Mouse (Mus musculus): ENCODE measurements around the gene Zbtb20.

The Zbtb20 gene

DNA sequence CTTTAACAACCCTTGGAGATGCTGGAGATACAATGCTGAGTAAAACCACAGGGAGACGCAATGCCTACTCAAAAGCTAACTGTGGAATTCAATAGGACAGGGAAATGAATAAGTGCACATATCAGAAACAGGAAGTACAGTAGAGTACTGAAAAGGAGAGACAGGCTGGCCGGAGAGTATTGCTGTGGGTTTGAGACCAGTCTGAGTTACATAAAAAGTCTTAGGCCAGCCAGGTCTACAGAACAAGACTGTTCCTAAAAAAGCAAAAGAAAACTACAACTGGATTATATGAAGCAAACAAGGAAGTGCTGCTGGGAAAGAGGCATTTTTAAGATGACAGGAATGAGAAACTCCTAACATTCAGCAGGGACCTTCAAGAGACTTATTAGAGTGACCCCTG lies 505.5 kb downstream of the Zbtb20 start:
- no peaks in the 10 kb centered on the region for H3K36me3 ChIP-seq (ENCODE audit: control insufficient read depth, insufficient read depth, low read length, poor library complexity, severe bottlenecking)
- DNase-seq (ENCODE audit: low read depth, low spot score) = no peak
- H3K27me3 ChIP-seq (ENCODE audit: control insufficient read depth, insufficient read depth, low read length, poor library complexity, severe bottlenecking) = no peaks in the 10 kb centered on the region

DNA sequence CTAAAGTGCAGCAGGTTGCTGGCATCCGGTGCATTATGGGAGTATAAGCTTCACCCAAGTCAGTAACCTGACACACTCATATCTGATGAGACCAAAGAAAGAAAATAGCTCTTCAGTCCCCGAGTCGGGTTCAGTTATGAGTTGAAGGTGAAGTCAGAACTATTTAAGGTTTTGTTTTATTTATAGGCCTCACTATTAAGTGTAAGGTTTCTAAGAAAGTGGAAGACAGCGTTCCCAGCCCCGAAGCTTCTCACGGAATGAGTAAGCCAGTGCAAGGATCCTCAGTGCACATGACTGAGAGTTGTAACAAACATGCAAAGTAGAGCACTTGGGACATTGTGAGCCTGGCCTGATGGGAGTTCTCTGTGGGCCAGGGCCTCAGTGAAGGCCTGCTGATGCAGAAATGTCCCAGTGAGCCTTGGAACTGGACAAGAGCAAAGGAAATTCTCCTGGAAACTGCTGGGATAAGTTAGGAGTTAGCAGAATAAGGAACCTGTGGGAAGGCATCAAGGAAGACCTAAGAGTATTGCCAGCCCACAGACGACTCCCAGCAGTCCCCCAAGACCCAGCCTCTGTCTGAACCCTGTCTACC lies 507.6 kb downstream of the Zbtb20 start:
- no peak for DNase-seq (ENCODE audit: low read depth, low spot score)
- no peaks in the 10 kb centered on the region for H3K36me3 ChIP-seq (ENCODE audit: control insufficient read depth, insufficient read depth, low read length, poor library complexity, severe bottlenecking)
- no peaks in the 10 kb centered on the region for H3K27me3 ChIP-seq (ENCODE audit: control insufficient read depth, insufficient read depth, low read length, poor library complexity, severe bottlenecking)

DNA sequence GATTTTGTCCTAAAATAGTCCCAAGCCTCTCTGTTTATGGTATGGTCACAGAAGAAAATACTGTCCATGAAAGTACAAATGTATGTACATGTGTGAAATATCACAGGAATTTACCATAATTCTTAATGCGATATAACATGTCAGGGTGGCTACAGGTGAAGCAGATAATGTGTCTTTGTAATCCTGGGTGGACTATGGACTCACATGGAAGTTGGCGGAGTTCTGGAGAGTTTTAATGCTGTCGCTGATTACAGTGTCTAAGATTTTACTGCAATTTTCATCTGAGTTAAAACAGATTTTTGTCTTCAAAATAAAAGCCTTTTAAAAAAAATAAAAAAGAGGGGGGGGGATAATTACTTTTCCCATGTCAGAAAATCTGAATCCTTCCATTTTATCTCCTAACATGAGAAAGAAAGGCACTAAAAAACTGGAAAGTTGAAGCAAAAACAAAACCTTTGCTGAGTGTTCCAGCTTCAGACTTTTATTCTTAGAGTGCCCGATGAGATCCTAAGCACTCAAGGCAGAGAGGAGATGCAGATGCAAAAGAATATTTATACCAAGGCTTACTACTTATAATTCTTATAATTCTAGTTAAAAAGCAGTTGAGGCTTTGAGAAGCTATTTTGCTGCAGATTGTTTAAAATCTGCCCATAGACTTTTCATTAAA lies 509.4 kb downstream of the Zbtb20 start:
- no peaks in the 10 kb centered on the region for H3K36me3 ChIP-seq (ENCODE audit: control insufficient read depth, insufficient read depth, low read length, poor library complexity, severe bottlenecking)
- no peak for DNase-seq (ENCODE audit: low read depth, low spot score)
- no peaks in the 10 kb centered on the region for H3K27me3 ChIP-seq (ENCODE audit: control insufficient read depth, insufficient read depth, low read length, poor library complexity, severe bottlenecking)

DNA sequence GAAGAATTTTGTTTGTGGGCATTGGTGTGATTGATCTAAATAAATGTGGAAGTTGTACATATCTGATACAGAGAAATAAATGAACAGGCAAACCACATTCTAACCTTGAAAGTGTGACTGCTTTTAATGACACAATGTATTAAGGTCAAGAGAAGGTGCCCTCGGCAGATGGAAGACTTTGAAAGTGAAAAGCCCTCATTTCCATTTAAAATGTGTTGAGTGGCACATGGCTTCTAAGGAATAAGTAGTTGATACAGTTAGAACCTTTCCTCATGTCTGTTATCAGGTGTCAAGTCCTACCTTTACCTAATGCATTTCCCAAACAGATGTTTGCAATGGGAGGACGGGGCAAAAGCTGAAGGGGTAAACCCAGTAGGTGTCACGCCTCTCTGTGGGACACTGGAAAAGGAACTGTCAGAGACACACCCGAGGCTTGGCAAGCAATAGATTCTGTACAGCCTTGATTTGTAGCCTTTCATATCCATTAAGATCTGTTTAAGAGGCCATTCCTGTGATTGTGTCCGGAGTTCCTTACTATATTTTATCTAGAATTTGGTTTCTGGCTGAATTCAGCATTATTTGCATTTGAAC lies 510.0 kb downstream of the Zbtb20 start:
- H3K36me3 ChIP-seq (ENCODE audit: control insufficient read depth, insufficient read depth, low read length, poor library complexity, severe bottlenecking) = no peaks in the 10 kb centered on the region
- no peaks in the 10 kb centered on the region for H3K27me3 ChIP-seq (ENCODE audit: control insufficient read depth, insufficient read depth, low read length, poor library complexity, severe bottlenecking)
- no peak for DNase-seq (ENCODE audit: low read depth, low spot score)

DNA sequence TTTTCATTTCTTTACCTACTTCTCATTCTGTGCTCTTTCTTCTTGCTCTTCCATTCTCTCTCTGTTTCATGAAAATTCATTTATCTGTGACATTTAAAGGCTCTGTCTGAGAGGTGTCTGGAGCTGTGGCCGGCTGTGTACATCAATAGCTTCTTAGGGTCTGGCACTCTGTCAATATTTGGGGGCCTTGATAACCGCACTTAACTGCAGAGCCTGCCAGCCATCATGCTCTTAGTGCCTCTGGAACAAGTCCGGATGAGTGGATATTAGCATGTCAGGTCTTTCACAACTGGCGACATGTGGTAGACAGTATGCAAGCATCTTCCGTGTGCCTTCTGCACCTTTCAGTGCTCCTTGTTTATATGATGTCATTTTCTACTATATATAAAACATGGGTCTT lies 510.7 kb downstream of the Zbtb20 start:
- H3K36me3 ChIP-seq (ENCODE audit: control insufficient read depth, insufficient read depth, low read length, poor library complexity, severe bottlenecking) = no peaks in the 10 kb centered on the region
- H3K27me3 ChIP-seq (ENCODE audit: control insufficient read depth, insufficient read depth, low read length, poor library complexity, severe bottlenecking) = no peaks in the 10 kb centered on the region
- DNase-seq (ENCODE audit: low read depth, low spot score) = no peak

DNA sequence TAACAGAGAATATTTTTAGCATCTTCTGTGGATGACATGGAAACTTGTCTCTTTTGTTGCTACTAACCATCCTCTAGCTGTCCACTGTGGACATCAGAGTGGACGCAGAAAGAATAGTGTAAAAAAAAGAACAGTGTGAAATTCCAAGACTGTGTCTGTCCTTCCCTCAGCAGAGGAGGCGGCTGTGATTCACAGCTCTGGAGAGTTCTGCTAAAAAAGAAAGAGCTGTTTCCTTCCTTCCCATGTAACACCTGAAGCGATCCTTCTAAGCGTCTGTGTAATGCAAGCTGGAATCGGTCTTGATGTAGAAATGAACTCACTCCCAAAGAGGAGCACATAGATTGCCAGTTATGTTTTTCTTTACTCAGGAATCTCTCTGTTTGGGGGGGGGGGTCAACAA lies 512.7 kb downstream of the Zbtb20 start:
- no peak for DNase-seq (ENCODE audit: low read depth, low spot score)
- Histone ChIP-seq H3K27me3 (ENCODE audit: control insufficient read depth, insufficient read depth, low read length, poor library complexity, severe bottlenecking) (no peaks in the 10 kb centered on the region), H3K36me3 (ENCODE audit: control insufficient read depth, insufficient read depth, low read length, poor library complexity, severe bottlenecking) (no peaks in the 10 kb centered on the region)

DNA sequence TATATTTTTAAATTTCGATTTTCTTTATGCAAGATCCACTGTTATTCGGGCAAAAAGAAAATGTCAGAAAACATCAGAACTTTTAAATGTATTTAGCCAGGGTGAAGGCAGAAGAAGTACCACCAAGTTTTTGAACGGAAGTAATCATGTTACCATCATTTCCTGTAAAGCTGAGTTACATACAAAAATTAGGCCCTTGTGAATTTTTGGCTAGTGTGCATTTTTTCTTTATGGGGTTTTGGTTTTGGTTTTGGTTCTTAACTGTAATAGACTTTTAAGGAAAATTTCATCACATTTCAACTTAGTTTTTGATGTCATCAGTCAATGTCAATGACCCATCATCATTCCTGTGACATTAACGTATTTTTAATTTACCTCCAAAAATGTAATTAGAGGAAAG lies 514.7 kb downstream of the Zbtb20 start:
- no peaks in the 10 kb centered on the region for H3K27me3 ChIP-seq (ENCODE audit: control insufficient read depth, insufficient read depth, low read length, poor library complexity, severe bottlenecking)
- no peak for DNase-seq (ENCODE audit: low read depth, low spot score)
- H3K36me3 ChIP-seq (ENCODE audit: control insufficient read depth, insufficient read depth, low read length, poor library complexity, severe bottlenecking) = no peaks in the 10 kb centered on the region

DNA sequence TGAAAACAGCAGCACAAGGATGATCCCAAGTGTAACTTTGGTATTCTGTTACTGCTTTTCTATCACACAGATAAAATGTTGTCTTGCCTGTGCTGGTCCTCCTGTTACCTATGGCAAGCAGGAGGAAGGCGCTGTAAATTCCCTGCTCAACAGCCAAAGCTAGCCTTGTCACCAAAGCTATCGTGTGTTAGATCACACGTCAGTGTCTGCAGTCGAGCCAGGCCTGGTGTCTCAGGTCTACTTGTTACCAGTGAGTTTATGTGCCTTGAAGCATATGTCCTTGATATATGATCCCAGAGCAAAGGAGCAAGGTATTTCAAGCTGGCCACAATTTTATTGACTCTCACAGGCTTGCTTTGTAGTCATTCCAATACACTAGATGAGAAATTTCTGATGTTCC lies 517.7 kb downstream of the Zbtb20 start:
- H3K27me3 ChIP-seq (ENCODE audit: control insufficient read depth, insufficient read depth, low read length, poor library complexity, severe bottlenecking) = no peaks in the 10 kb centered on the region
- DNase-seq (ENCODE audit: low read depth, low spot score) = no peak
- H3K36me3 ChIP-seq (ENCODE audit: control insufficient read depth, insufficient read depth, low read length, poor library complexity, severe bottlenecking) = no peaks in the 10 kb centered on the region

DNA sequence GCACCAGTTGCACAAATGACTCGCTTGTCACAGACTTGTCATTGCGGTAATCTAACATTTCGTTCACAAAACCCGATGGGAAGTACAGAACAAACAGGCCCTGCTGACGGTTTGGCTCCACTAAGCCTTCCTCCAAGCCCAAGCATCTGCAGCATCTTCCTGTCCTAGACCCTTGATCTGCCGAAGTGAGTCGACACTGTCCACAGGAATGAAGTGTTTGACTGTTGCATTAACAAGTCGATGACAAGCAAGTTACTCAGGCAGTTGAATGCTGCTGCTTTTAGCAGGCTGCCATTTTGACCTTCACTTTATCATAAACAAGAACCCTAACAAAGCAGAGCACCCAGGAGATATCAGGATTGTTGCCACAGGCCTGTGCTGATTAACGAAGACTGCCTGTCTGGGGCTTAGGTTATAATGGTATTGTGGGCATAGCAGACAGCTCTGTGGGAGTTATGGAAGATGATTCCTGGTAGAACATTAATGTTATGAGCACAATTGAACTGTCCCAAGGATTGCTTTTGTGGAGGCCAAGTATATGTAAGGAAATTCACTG lies 518.4 kb downstream of the Zbtb20 start:
- no peaks in the 10 kb centered on the region for H3K27me3 ChIP-seq (ENCODE audit: control insufficient read depth, insufficient read depth, low read length, poor library complexity, severe bottlenecking)
- DNase-seq (ENCODE audit: low read depth, low spot score) = no peak
- no peaks in the 10 kb centered on the region for H3K36me3 ChIP-seq (ENCODE audit: control insufficient read depth, insufficient read depth, low read length, poor library complexity, severe bottlenecking)

DNA sequence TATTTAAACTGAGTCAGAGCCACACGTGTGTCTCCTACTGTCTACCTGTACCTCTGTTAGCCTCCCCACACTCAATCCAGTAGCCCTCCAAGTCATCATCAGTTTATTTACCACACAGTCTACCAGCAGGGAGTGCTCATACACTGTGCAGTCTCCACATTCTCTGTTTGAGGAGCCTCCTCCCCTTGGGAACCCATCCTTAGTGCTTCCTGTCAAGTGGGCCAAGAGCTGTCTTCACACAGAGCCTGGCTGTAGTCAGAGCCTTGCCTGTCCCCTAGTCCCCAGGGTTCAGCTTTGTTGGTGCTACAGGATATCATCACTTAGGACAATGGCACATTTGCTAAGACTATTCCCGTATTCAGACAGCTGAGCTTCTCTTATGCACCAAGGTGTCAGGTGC lies 519.1 kb downstream of the Zbtb20 start:
- H3K36me3 ChIP-seq (ENCODE audit: control insufficient read depth, insufficient read depth, low read length, poor library complexity, severe bottlenecking) = no peaks in the 10 kb centered on the region
- no peak for DNase-seq (ENCODE audit: low read depth, low spot score)
- no peaks in the 10 kb centered on the region for H3K27me3 ChIP-seq (ENCODE audit: control insufficient read depth, insufficient read depth, low read length, poor library complexity, severe bottlenecking)

DNA sequence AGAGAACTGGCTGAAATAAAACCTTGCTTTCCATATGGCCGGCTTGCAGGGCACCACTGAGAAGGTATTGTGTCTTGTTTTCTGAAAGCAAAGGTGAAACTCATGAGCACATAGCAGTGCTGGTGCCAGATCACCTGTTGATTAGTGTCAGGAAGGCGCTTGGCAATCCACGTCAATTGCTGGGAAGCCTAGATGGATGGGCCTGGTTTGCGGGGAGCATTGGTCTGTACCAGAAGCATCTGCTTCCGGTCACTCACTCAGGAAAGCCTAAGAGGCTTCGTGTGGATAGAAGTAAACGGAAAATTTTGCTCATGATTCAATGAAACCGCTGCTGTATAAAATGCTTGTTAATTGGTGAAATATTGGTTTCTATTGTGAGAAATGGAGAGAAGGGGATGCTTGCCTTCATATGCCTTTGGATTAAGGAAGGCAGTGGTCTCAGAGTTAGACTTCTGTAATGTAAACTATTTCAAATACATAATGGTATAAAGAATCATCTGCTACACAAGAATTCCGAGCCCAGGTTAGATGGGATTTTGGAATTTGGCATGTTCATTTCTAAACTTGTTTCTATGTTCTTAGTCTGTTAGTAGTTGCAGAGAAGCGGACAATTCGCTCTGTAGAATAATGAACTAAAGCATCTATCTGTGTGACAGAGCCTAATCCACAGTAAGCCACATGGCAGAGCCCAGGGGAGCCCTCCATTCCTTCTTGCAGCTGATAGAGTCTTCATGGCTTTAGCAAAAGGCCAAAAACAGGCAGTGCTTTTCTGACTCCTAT lies 521.4 kb downstream of the Zbtb20 start:
- DNase-seq (ENCODE audit: low read depth, low spot score) = no peak
- H3K36me3 ChIP-seq (ENCODE audit: control insufficient read depth, insufficient read depth, low read length, poor library complexity, severe bottlenecking) = no peaks in the 10 kb centered on the region

DNA sequence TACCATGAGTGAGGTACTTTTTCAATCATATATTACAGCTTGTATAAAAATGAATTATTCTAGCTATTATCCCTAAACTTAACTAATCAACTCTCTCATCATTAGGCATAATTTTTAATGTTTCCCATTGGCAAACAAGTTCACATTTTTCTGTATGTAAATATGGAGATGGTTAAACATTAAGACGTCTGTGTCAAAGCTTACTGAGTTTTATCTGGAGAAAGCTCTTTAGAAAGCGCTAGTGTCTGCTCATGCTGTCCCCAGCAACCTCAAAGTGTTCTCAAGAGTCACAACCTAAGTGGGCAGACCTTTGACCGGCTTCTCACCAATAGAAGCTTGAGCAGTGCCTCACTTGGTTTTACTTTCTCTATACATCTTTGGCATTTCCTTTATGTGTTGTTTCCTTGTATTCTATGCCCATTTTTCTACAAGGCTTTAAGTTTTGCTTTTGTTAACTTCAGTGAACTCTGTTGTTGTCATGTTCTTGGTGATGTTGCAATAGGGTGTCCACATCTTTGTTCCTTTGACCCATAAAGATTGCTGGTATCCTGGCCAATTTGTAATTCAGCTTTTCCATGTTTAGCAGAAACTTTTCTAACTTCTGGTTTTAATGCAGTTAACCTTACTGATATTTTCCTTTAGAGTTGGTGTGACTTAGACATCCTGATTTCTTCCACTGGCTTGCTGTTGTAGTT lies 522.1 kb downstream of the Zbtb20 start:
- no peak for DNase-seq (ENCODE audit: low read depth, low spot score)
- no peaks in the 10 kb centered on the region for H3K36me3 ChIP-seq (ENCODE audit: control insufficient read depth, insufficient read depth, low read length, poor library complexity, severe bottlenecking)
- no peaks in the 10 kb centered on the region for H3K27me3 ChIP-seq (ENCODE audit: control insufficient read depth, insufficient read depth, low read length, poor library complexity, severe bottlenecking)

More for the DNA sequence above, 521.4 kb downstream of the Zbtb20 start:
- H3K27me3 ChIP-seq (ENCODE audit: control insufficient read depth, insufficient read depth, low read length, poor library complexity, severe bottlenecking) = no peaks in the 10 kb centered on the region

DNA sequence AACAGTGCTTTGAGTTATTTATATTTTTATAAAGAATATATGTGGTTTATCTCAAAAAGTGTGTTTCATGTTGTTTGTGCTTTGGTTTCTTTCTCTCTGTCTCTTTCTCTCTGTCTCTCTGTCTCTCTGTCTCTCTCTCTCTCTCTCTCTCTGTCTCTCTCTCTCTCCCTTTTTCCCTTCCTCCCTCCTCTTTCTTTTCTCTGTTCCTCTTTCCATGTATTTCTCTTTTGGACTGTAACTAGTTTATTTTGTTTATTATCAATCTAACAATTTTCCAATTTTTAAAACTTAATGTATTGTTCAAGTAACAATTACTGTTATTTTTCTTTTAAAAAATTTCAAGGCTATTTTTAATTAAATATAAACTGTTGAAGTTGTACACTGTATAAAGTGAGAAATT lies 523.7 kb downstream of the Zbtb20 start:
- DNase-seq (ENCODE audit: low read depth, low spot score) = no peak
- no peaks in the 10 kb centered on the region for H3K27me3 ChIP-seq (ENCODE audit: control insufficient read depth, insufficient read depth, low read length, poor library complexity, severe bottlenecking)
- H3K36me3 ChIP-seq (ENCODE audit: control insufficient read depth, insufficient read depth, low read length, poor library complexity, severe bottlenecking) = no peaks in the 10 kb centered on the region

DNA sequence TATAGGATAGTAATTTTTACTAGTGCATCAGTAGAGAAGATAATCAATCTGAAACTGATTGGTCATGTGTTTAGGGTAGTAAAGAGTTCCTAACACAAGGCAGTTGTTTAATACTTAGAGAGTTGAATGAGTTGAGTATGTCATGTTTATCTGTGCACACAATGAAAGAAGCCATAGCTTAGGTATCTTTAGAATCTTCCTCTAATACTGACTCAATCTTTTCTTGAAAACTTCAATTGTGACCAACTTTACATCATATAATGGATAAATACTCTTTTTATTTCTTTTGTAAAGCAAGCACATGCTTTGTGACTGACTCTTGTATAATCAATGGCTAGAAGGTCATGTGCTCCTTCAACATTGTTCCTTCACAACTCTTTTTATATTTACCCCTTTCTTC lies 524.4 kb downstream of the Zbtb20 start:
- no peaks in the 10 kb centered on the region for H3K36me3 ChIP-seq (ENCODE audit: control insufficient read depth, insufficient read depth, low read length, poor library complexity, severe bottlenecking)
- no peaks in the 10 kb centered on the region for H3K27me3 ChIP-seq (ENCODE audit: control insufficient read depth, insufficient read depth, low read length, poor library complexity, severe bottlenecking)

More for the DNA sequence above, 524.4 kb downstream of the Zbtb20 start:
- no peak for DNase-seq (ENCODE audit: low read depth, low spot score)

Data from splenic B cell, adult 2 months (primary cell).